Mouse (Mus musculus) small intestine, adult 2 months (tissue): ENCODE data around the gene Hsd17b6. TPM values are rescaled to one million over a fixed set of nuclear protein-coding genes. Genes with fewer than 3 reads are reported as not detected.

ENCODE experiments used
- H3K27ac ChIP-seq: fragments of 200-500 bp; 2 replicates; pipeline ENCODE4 v1.5.1; 2012; ENCODE audit warnings: low read depth, low read length, control low read depth, inconsistent platforms; ENCODE audit not compliant: insufficient read depth
- H3K27me3 ChIP-seq: fragments of 200-500 bp; 2 replicates; pipeline ENCODE4 v1.6.1; 2012; ENCODE audit warnings: mild to moderate bottlenecking, moderate library complexity, low read length, inconsistent platforms; ENCODE audit not compliant: control insufficient read depth, insufficient read depth
- H3K36me3 ChIP-seq: fragments of 200-500 bp; 2 replicates; pipeline ENCODE4 v1.6.1; 2012; ENCODE audit warnings: mild to moderate bottlenecking, low read length, control low read depth, inconsistent platforms; ENCODE audit not compliant: control insufficient read depth, insufficient read depth
- H3K4me1 ChIP-seq: fragments of 200-500 bp; 2 replicates; pipeline ENCODE4 v1.6.1; 2012; ENCODE audit warnings: low read length, inconsistent platforms, mixed read lengths; ENCODE audit not compliant: control insufficient read depth, insufficient read depth, insufficient read length
- H3K4me3 ChIP-seq: fragments of 200-500 bp; 2 replicates; pipeline ENCODE4 v1.5.1; 2012; ENCODE audit warnings: low read depth, mild to moderate bottlenecking, control low read depth, inconsistent platforms, low read length, moderate library complexity
- CTCF ChIP-seq: fragments of 200-500 bp; IDR thresholded peaks from 2 replicates; pipeline ENCODE4 v1.5.1; 2012; ENCODE audit warnings: low read depth, mild to moderate bottlenecking, control low read depth, inconsistent platforms, low read length, moderate library complexity, mixed read lengths; ENCODE audit not compliant: insufficient replicate concordance, insufficient read length; ENCODE audit errors: extremely low read depth
- POLR2A ChIP-seq: fragments of 200-500 bp; IDR thresholded peaks from 2 replicates; pipeline ENCODE4 v1.6.1; 2012; ENCODE audit warnings: low read depth, mild to moderate bottlenecking, control low read depth, inconsistent platforms, low read length, moderate library complexity
- WGBS: fragments of 180-500 bp; shearing (Covaris S2); methylation state at CpG from one replicate; pipeline ENCODE4 v1.1.7; 2018; 5-methylcytosine and 5-hydroxymethylcytosine counted together
- polyA plus RNA-seq: library from polyadenylated mRNA; depleted of rRNA; stranded (reverse); fragments of >200 nt; gene quantifications from 2 replicates; pipeline ENCODE4 v1.2.3, GENCODE M21; 2012

Hsd17b6 gene
- polyA plus RNA-seq, 1 experiment = 46.2 TPM

- Histone ChIP-seq H3K4me1 (peaks cover 10% of the 10 kb centered on the region; the same call in 1 of the 2 replicates), H3K4me3 (no peak overlapping the region), H3K27ac (no peak overlapping the region), H3K27me3 (no peaks in the 10 kb centered on the region), H3K36me3 (no peaks in the 10 kb centered on the region)
- TF ChIP-seq POLR2A = no peak
- WGBS = 51% methylated on average over 1 of the region's 1 CpGs
Observed at GRCm38 (mm10) chr10:127975503-127975902, 31.9 kb downstream of the Hsd17b6 start.

DNA sequence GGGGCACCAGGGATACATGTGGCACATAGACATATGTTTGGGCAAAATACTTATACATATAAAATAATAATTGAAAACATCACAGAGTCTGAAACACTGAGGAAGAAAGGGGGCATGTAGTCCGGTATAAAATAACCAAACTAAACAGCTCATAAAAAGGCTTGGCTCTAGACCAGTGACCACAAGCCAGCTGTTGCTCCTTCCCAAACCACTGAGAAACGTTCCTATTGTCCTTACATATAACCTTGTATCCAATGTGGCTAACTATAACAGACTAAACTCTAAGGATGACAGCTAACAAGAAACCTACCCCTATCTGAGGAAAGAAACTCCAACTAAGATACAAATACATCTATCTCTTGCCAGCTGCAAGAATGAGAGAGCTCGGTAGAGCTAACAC, 33.3 kb downstream of the Hsd17b6 start:
- TF ChIP-seq CTCF (no peak), POLR2A (no peak)
- 77% methylated on average over 3 of the region's 3 CpGs for WGBS
- no peak overlapping the region for H3K27ac ChIP-seq

DNA sequence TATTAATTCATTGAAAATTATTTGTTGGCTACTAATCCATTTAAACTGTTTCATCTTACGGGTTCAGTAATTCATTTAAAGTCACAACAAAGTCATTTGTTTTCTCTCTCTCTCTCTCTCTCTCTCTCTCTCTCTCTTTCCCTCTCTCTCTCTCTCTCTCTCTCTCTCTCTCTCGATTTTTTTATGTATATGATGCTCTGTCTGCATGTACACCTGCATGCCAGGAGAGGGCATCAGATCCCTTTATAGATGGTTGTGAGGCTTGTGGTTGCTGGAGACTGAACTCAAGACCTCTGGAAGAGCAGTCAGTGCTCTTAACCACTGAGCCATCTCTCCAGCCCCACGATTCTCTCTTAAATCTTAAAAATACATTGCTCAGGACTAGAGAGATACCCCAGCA, 36.3 kb downstream of the Hsd17b6 start:
- H3K4me3 ChIP-seq = no peak overlapping the region
- TF ChIP-seq POLR2A (no peak), CTCF (peak; percentile 20; the same call in 1 of the 2 replicates)
- no peak overlapping the region for H3K27ac ChIP-seq
- H3K27me3 ChIP-seq = no peaks in the 10 kb centered on the region
- H3K36me3 ChIP-seq = no peaks in the 10 kb centered on the region
- 56% methylated on average over 3 of the region's 3 CpGs for WGBS
- H3K4me1 ChIP-seq = peaks cover 15% of the 10 kb centered on the region; the same call in 1 of the 2 replicates

More for the DNA sequence above, 33.3 kb downstream of the Hsd17b6 start:
- Histone ChIP-seq H3K27me3 (no peaks in the 10 kb centered on the region), H3K4me3 (no peak overlapping the region), H3K36me3 (no peaks in the 10 kb centered on the region), H3K4me1 (peaks cover 13% of the 10 kb centered on the region; the same call in 1 of the 2 replicates)

- no peaks in the 10 kb centered on the region for H3K36me3 ChIP-seq
- TF ChIP-seq POLR2A (no peak), CTCF (no peak)
- no peaks in the 10 kb centered on the region for H3K27me3 ChIP-seq
- H3K4me1 ChIP-seq = peaks cover 18% of the 10 kb centered on the region; the same call in 1 of the 2 replicates
- peak overlapping the region; percentile 97 for H3K27ac ChIP-seq
- no peak overlapping the region for H3K4me3 ChIP-seq
- WGBS = 23% methylated on average over 3 of the region's 3 CpGs
Observed at GRCm38 (mm10) chr10:127970359-127970831, 37.0 kb downstream of the Hsd17b6 start.

GRCm38 (mm10) chr10:127969820-127970219, 37.6 kb downstream of the Hsd17b6 start:
- 13% methylated on average over 4 of the region's 4 CpGs for WGBS
- peak overlapping the region; percentile 97 for H3K27ac ChIP-seq
- H3K27me3 ChIP-seq = no peaks in the 10 kb centered on the region
- H3K4me3 ChIP-seq = no peak overlapping the region
- no peaks in the 10 kb centered on the region for H3K36me3 ChIP-seq
- TF ChIP-seq POLR2A = no peak
- H3K4me1 ChIP-seq = peaks cover 19% of the 10 kb centered on the region; the same call in 1 of the 2 replicates

DNA sequence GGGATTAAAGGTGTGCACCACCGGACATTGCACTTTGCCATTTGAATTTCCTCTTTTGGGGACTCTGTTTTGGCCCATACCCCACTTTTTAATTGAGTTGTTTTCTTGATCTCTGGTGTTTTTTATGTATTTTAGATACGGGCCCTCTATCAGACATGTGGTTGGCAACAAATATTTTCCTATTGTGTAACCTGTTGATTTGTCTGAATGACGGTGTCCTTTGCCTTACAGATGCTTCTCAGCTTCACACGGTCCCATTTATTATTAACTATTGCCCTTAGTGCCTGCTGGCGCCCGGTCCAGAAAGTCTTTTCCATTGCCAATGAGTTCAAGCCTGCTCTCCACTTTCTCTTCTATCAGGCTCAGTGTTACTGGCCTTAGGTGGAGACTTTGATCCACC, 40.9 kb downstream of the Hsd17b6 start:
- TF ChIP-seq CTCF (no peak), POLR2A (no peak)
- 24% methylated on average over 6 of the region's 6 CpGs for WGBS
- H3K27ac ChIP-seq = peak overlapping the region; percentile 49
- peaks cover 19% of the 10 kb centered on the region; the same call in 1 of the 2 replicates for H3K4me1 ChIP-seq
- no peak overlapping the region for H3K4me3 ChIP-seq
- no peaks in the 10 kb centered on the region for H3K27me3 ChIP-seq
- no peaks in the 10 kb centered on the region for H3K36me3 ChIP-seq

DNA sequence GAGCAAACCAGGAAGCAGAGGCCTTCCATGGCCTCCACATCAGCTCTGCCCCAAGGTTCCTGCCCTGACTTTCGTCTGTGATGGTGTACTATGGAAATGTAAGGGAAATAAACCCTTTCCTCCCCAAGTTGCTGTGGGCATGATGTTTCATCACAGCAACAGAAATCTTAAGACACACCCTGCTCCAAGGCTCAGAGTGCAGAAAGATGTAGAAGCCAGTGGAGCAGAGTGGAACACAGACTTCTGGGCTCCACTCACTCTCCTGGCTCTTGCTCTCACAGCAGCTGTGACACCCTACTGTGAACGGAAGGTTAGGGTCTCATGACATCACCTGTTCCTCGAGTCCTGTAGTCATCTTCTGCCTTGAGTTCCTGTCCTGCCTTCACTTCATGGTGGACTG, 43.4 kb downstream of the Hsd17b6 start:
- Histone ChIP-seq H3K4me3 (no peak overlapping the region), H3K27ac (no peak overlapping the region), H3K36me3 (no peaks in the 10 kb centered on the region), H3K4me1 (peaks cover 12% of the 10 kb centered on the region; the same call in 1 of the 2 replicates), H3K27me3 (no peaks in the 10 kb centered on the region)
- TF ChIP-seq POLR2A (no peak), CTCF (no peak)
- WGBS = 42% methylated on average over 3 of the region's 3 CpGs

DNA sequence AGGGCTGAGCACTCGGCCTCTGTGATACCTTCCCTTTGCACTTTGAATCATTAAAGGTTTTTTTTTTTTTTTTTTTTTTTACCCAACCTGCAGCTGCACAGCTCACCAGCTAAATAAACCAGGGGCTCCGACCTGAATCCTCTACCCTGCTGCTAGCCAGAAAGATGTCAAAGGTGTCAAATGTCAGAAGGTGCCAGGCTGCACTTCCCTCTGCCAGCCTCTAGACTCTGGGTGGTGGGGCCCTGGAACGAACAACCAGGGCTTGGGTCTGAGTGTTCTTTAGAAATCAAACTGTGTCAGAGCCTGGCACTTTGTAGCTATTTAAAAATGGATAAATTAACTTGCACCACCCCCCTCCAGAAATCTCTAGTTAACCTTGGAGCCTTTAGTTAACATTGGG, 45.0 kb downstream of the Hsd17b6 start:
- WGBS = 79% methylated on average over 3 of the region's 3 CpGs
- H3K36me3 ChIP-seq = no peaks in the 10 kb centered on the region
- peaks cover 10% of the 10 kb centered on the region; the same call in 1 of the 2 replicates for H3K4me1 ChIP-seq
- H3K4me3 ChIP-seq = no peak overlapping the region
- H3K27ac ChIP-seq = no peak overlapping the region
- no peaks in the 10 kb centered on the region for H3K27me3 ChIP-seq
- no peak for TF ChIP-seq CTCF
- no peak for TF ChIP-seq POLR2A
